Mouse (Mus musculus) liver, embryonic 11.5 days (tissue): ENCODE measurements around the gene Tma7. TPM values are rescaled to one million over a fixed set of nuclear protein-coding genes. Genes with fewer than 3 reads are reported as not detected.

ENCODE experiments used
- ATAC-seq: fragments of 200-750 bp; cut with Nextera tagmentation; replicated peaks from 2 replicates; pipeline ENCODE4 v1.8.0; 2017; ENCODE audit warnings: moderate number of reproducible peaks, mild to moderate bottlenecking, moderate TSS enrichment, moderate library complexity; ENCODE audit not compliant: low FRiP score
- DNase-seq: peaks from one replicate; pipeline ENCODE4 v3.0.0-alpha.2; 2017; ENCODE audit warnings: low spot score
- H3K27ac ChIP-seq: fragments of 300-500 bp; sonication (generic); 2 replicates; pipeline ENCODE4 v1.5.1; 2014; ENCODE audit warnings: mild to moderate bottlenecking, low read depth, low read length, control low read depth
- H3K27me3 ChIP-seq: fragments of 300-500 bp; sonication (generic); replicated peaks from 2 replicates; pipeline ENCODE4 v1.6.1; 2014; ENCODE audit warnings: low read length, mixed read lengths; ENCODE audit not compliant: control insufficient read depth, insufficient read depth
- H3K36me3 ChIP-seq: fragments of 300-500 bp; sonication (generic); 2 replicates; pipeline ENCODE4 v1.6.1; 2014; ENCODE audit warnings: mild to moderate bottlenecking, low read length, moderate library complexity, mixed read lengths; ENCODE audit not compliant: control insufficient read depth, insufficient read depth
- H3K4me1 ChIP-seq: fragments of 300-500 bp; sonication (generic); replicated peaks from 2 replicates; pipeline ENCODE4 v1.6.1; 2014; ENCODE audit warnings: low read length, mixed read lengths; ENCODE audit not compliant: control insufficient read depth, insufficient read depth
- H3K4me2 ChIP-seq: fragments of 300-500 bp; sonication (generic); 2 replicates; pipeline ENCODE4 v1.6.1; 2014; ENCODE audit warnings: mild to moderate bottlenecking, control low read depth, moderate library complexity
- H3K4me3 ChIP-seq: fragments of 300-500 bp; sonication (generic); 2 replicates; pipeline ENCODE4 v1.5.1; 2014; ENCODE audit warnings: low read depth, low read length, control low read depth
- H3K9ac ChIP-seq: fragments of 300-500 bp; sonication (generic); 2 replicates; pipeline ENCODE4 v1.6.1; 2014; ENCODE audit warnings: low read depth, low read length, control low read depth
- H3K9me3 ChIP-seq: fragments of 300-500 bp; sonication (generic); 2 replicates; pipeline ENCODE4 v1.6.1; 2016; ENCODE audit warnings: low read length, inconsistent platforms, mixed read lengths; ENCODE audit not compliant: control insufficient read depth
- WGBS: fragments of 180-500 bp; shearing (Covaris S2); extraction: QIAGEN DNeasy Blood & Tissue Kit; methylation state at CpG from one replicate; pipeline ENCODE4 v1.1.7; 2014; 5-methylcytosine and 5-hydroxymethylcytosine counted together
- polyA plus RNA-seq: library from polyadenylated mRNA; unstranded; fragments of >200 nt; fragmentation: Nextera tagmentation; extraction: Ambion mirVana; gene quantifications from 2 replicates; pipeline ENCODE4 v1.2.1, GENCODE M21; 2014

Gene Tma7
- polyA plus RNA-seq, 1 experiment from 2014 or later: 742 TPM

- peak overlapping the region; percentile 69; the same call in 1 of the 2 replicates for H3K9ac ChIP-seq
- H3K4me3 ChIP-seq: peak overlapping the region; percentile 61
- H3K4me1 ChIP-seq: peaks cover 21% of the 10 kb centered on the region
- H3K27ac ChIP-seq: peak overlapping the region; percentile 77
- H3K9me3 ChIP-seq: no peaks in the 10 kb centered on the region
- H3K36me3 ChIP-seq: peaks cover 5% of the 10 kb centered on the region; the same call in 1 of the 2 replicates
- peaks cover 35% of the 10 kb centered on the region for H3K27me3 ChIP-seq
- ATAC-seq (no peak), DNase-seq (no peak)
- H3K4me2 ChIP-seq: peak overlapping the region; percentile 65
- WGBS: 31% methylated on average over 11 of the region's 11 CpGs
Measured at GRCm38 (mm10) chr9:109093786-109094552, 11.6 kb upstream of the Tma7 start.

GRCm38 (mm10) chr9:109092799-109093198 lies 10.4 kb upstream of the Tma7 start:
- Histone ChIP-seq H3K36me3 (peaks cover 5% of the 10 kb centered on the region; the same call in 1 of the 2 replicates), H3K9me3 (no peaks in the 10 kb centered on the region), H3K4me2 (no peak overlapping the region), H3K4me3 (no peak overlapping the region), H3K27me3 (peaks cover 35% of the 10 kb centered on the region), H3K9ac (no peak overlapping the region), H3K27ac (no peak overlapping the region), H3K4me1 (peaks cover 13% of the 10 kb centered on the region)
- DNase-seq (no peak), ATAC-seq (peak; percentile 13; the same call in 1 of the 2 replicates)
- WGBS: 67% methylated on average over 6 of the region's 6 CpGs

DNA sequence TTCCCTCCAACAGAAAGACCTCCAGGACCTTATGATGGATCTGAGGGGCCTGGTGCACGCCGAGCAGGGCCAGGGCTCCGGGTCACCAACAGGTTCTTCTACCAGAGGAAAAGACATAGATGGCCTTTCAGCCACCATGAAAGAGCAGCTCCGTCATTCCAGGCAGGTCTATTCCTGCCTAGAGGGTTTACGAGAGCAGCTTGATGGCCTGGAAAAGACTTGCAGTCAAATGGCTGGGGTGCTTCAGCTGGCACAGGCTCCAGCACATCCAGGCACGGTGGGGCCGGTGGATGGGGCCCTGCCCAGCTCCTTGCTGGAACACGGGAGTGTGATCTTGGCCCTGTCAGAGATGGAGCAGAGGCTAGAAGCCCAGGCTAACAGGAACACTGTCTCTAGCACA lies 9.4 kb upstream of the Tma7 start:
- no peaks in the 10 kb centered on the region for H3K9me3 ChIP-seq
- H3K9ac ChIP-seq: no peak overlapping the region
- ATAC-seq (no peak), DNase-seq (no peak)
- 92% methylated on average over 8 of the region's 8 CpGs for WGBS
- H3K4me1 ChIP-seq: peaks cover 7% of the 10 kb centered on the region
- H3K27ac ChIP-seq: no peak overlapping the region; the same call in 1 of the 2 replicates
- peaks cover 27% of the 10 kb centered on the region for H3K27me3 ChIP-seq
- no peak overlapping the region for H3K4me3 ChIP-seq
- no peak overlapping the region for H3K4me2 ChIP-seq
- peaks cover 5% of the 10 kb centered on the region; the same call in 1 of the 2 replicates for H3K36me3 ChIP-seq

GRCm38 (mm10) chr9:109090446-109090845 lies 8.1 kb upstream of the Tma7 start:
- 80% methylated on average over 15 of the region's 15 CpGs for WGBS

DNA sequence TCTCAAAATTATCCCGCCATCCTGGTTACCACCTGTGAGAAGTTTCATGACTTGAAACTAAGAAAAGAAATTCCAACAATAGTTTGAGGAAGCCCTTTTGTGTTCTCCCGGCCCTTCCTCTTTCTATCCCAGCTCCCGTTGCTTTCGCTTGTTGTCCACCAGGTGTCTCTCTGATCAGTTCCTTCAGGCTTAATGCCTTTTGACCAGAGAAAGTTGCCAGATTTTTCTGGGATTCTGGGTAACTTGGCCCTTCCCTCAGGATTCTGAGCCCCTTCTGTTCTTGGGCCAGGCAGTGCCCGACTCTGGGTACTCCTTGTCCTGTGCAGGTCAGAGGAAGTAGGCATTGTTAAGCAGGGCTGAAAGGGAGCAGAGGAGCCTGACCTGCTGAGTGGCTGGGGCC lies 5.6 kb upstream of the Tma7 start:
- WGBS: 32% methylated on average over 5 of the region's 5 CpGs
- H3K9me3 ChIP-seq: no peaks in the 10 kb centered on the region

More at GRCm38 (mm10) chr9:109090446-109090845, 8.1 kb upstream of the Tma7 start:
- H3K4me3 ChIP-seq: no peak overlapping the region
- DNase-seq (no peak), ATAC-seq (no peak)
- H3K9ac ChIP-seq: no peak overlapping the region
- peaks cover 5% of the 10 kb centered on the region; the same call in 1 of the 2 replicates for H3K36me3 ChIP-seq
- peaks cover 14% of the 10 kb centered on the region for H3K27me3 ChIP-seq
- H3K9me3 ChIP-seq: no peaks in the 10 kb centered on the region
- H3K27ac ChIP-seq: no peak overlapping the region
- peaks cover 7% of the 10 kb centered on the region for H3K4me1 ChIP-seq
- H3K4me2 ChIP-seq: no peak overlapping the region

DNA sequence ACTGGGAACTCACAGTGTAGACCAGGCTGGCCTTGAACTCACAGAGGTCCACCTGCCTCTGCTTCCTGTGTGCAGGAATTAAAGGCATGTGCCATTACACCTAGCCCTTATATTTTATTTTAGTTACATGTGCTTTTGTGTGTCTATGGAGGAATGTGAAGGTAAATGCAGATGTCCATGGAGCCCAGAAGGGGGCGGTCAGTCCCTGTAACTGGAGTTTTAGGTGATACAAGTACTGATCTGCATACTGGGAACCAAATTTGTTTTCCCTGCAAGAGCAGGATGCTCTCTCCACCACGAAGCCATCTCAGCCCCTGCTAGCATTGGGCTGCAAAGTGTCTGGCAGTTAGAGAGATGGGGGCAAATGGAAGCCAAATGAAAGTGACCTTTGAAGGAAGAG lies 2.5 kb upstream of the Tma7 start:
- Histone ChIP-seq H3K4me3 (no peak overlapping the region), H3K27me3 (no peaks in the 10 kb centered on the region), H3K9ac (no peak overlapping the region), H3K9me3 (no peaks in the 10 kb centered on the region), H3K4me1 (peaks cover 17% of the 10 kb centered on the region), H3K4me2 (no peak overlapping the region), H3K27ac (no peak overlapping the region), H3K36me3 (peaks cover 7% of the 10 kb centered on the region; the same call in 1 of the 2 replicates)
- DNase-seq (no peak), ATAC-seq (no peak)
- WGBS: 25% methylated on average over 2 of the region's 2 CpGs

More for the DNA sequence above, 5.6 kb upstream of the Tma7 start:
- H3K4me1 ChIP-seq: peaks cover 6% of the 10 kb centered on the region
- no peak overlapping the region for H3K27ac ChIP-seq
- peaks cover 5% of the 10 kb centered on the region; the same call in 1 of the 2 replicates for H3K36me3 ChIP-seq
- H3K4me2 ChIP-seq: no peak overlapping the region
- ATAC-seq (no peak), DNase-seq (no peak)
- no peaks in the 10 kb centered on the region for H3K27me3 ChIP-seq
- no peak overlapping the region for H3K9ac ChIP-seq
- no peak overlapping the region for H3K4me3 ChIP-seq

- Histone ChIP-seq H3K9me3 (no peaks in the 10 kb centered on the region), H3K4me2 (peak overlapping the region; percentile 65), H3K27ac (peak overlapping the region; percentile 60), H3K27me3 (no peaks in the 10 kb centered on the region), H3K36me3 (peaks cover 9% of the 10 kb centered on the region; the same call in 1 of the 2 replicates), H3K4me1 (peaks cover 17% of the 10 kb centered on the region), H3K4me3 (peak overlapping the region; percentile 84), H3K9ac (peak overlapping the region; percentile 81)
- WGBS: 4% methylated on average over 11 of the region's 11 CpGs
- DNase-seq (no peak), ATAC-seq (peak; percentile 10)
Measured at GRCm38 (mm10) chr9:109081749-109082123, 651 bp downstream of the Tma7 start.

DNA sequence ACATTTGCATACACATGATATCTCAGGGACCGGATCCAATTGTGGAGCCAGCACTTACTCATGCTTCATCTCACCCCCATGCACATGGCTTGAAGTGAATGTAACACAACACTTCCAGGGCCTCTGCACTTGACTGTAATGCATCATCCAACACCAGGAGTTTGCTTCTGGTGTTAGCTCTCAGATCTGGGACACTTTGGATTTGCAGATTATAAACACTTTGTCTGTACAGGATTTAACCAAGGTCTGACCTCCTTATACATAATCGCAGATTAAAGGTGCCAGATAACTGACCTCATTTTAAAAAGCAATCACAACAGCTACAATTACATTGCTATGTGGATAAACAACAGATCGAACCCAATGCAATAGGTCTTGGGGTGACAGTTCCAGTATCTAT lies 1.9 kb downstream of the Tma7 start:
- Histone ChIP-seq H3K4me2 (peak overlapping the region; percentile 65), H3K4me3 (peak overlapping the region; percentile 84; the same call in 1 of the 2 replicates)
- no peak for DNase-seq

More for the DNA sequence above, 1.9 kb downstream of the Tma7 start:
- Histone ChIP-seq H3K4me1 (peaks cover 17% of the 10 kb centered on the region), H3K9me3 (no peaks in the 10 kb centered on the region), H3K27me3 (no peaks in the 10 kb centered on the region), H3K36me3 (peaks cover 9% of the 10 kb centered on the region; the same call in 1 of the 2 replicates), H3K27ac (no peak overlapping the region), H3K9ac (no peak overlapping the region)
- ATAC-seq: no peak
- WGBS: 91% methylated on average over 3 of the region's 3 CpGs
